Mouse (Mus musculus): Measurements from ENCODE around the gene Dgki. TPM values are rescaled to one million over a fixed set of nuclear protein-coding genes. Genes with fewer than 3 reads are reported as not detected.

Gene Dgki
- polyA plus RNA-seq, 2 experiments = 0.02 TPM; not detected in 1

- H3K4me2 ChIP-seq (ENCODE audit: low read depth) = no peak overlapping the region
- no peaks in the 10 kb centered on the region for H3K4me1 ChIP-seq (replicated peaks; ENCODE audit: control insufficient read depth in 2 of 2, insufficient read depth in 2 of 2, low read length in 1 of 2)
- DNase-seq (ENCODE audit: low read depth in 3 of 3, low spot score in 3 of 3) = no peak
- TF ChIP-seq EP300 (IDR thresholded peaks at IDR 0.05; ENCODE audit: low read depth) = no peak
- no peak for TF ChIP-seq CTCF (IDR thresholded peaks at IDR 0.05; ENCODE audit: low read depth)
- H3K9me3 ChIP-seq (ENCODE audit: control insufficient read depth, low read length) = no peaks in the 10 kb centered on the region
- no peak for ATAC-seq (ENCODE audit: insufficient read depth)
- no peak overlapping the region for H3K9ac ChIP-seq (replicated peaks)
- no peaks in the 10 kb centered on the region for H3K27me3 ChIP-seq (ENCODE audit: control insufficient read depth, insufficient read depth, low read length)
- no peak overlapping the region for H3K27ac ChIP-seq
- WGBS (ENCODE audit: insufficient replicate concordance) = 71% methylated on average over 7 of the region's 7 CpGs
- H3K4me3 ChIP-seq (ENCODE audit: insufficient read depth in 1 of 2, low read depth in 2 of 2, low read length in 2 of 2) = no peak overlapping the region
- H3K36me3 ChIP-seq (replicated peaks; ENCODE audit: control insufficient read depth, insufficient read depth, low read depth) = no peaks in the 10 kb centered on the region
Observed at GRCm38 (mm10) chr6:37057536-37057935, 242.4 kb downstream of the Dgki start.

- H3K4me1 ChIP-seq (replicated peaks; ENCODE audit: control insufficient read depth in 2 of 2, insufficient read depth in 2 of 2, low read length in 1 of 2) = no peaks in the 10 kb centered on the region
Observed at GRCm38 (mm10) chr6:37055634-37056033, 244.3 kb downstream of the Dgki start.

GRCm38 (mm10) chr6:37055128-37055527 lies 244.9 kb downstream of the Dgki start:
- Histone ChIP-seq H3K4me1 (replicated peaks; ENCODE audit: control insufficient read depth in 2 of 2, insufficient read depth in 2 of 2, low read length in 1 of 2) (no peaks in the 10 kb centered on the region), H3K27me3 (ENCODE audit: control insufficient read depth, insufficient read depth, low read length) (no peaks in the 10 kb centered on the region), H3K27ac (no peak overlapping the region), H3K4me3 (ENCODE audit: insufficient read depth in 1 of 2, low read depth in 2 of 2, low read length in 2 of 2) (no peak overlapping the region), H3K36me3 (replicated peaks; ENCODE audit: control insufficient read depth, insufficient read depth, low read depth) (no peaks in the 10 kb centered on the region), H3K4me2 (ENCODE audit: low read depth) (no peak overlapping the region), H3K9me3 (ENCODE audit: control insufficient read depth, low read length) (no peaks in the 10 kb centered on the region), H3K9ac (replicated peaks) (no peak overlapping the region)
- DNase-seq (ENCODE audit: low read depth in 3 of 3, low spot score in 3 of 3) (no peak), ATAC-seq (ENCODE audit: insufficient read depth) (no peak)
- TF ChIP-seq CTCF (IDR thresholded peaks at IDR 0.05; ENCODE audit: low read depth) = no peak
- TF ChIP-seq EP300 (IDR thresholded peaks at IDR 0.05; ENCODE audit: low read depth) = no peak
- WGBS (ENCODE audit: insufficient replicate concordance) = 69% methylated on average over 5 of the region's 5 CpGs

More at GRCm38 (mm10) chr6:37055634-37056033, 244.3 kb downstream of the Dgki start:
- Histone ChIP-seq H3K9me3 (ENCODE audit: control insufficient read depth, low read length) (no peaks in the 10 kb centered on the region), H3K4me3 (ENCODE audit: insufficient read depth in 1 of 2, low read depth in 2 of 2, low read length in 2 of 2) (no peak overlapping the region), H3K36me3 (replicated peaks; ENCODE audit: control insufficient read depth, insufficient read depth, low read depth) (no peaks in the 10 kb centered on the region), H3K27me3 (ENCODE audit: control insufficient read depth, insufficient read depth, low read length) (no peaks in the 10 kb centered on the region), H3K4me2 (ENCODE audit: low read depth) (no peak overlapping the region), H3K27ac (no peak overlapping the region), H3K9ac (replicated peaks) (no peak overlapping the region)
- no peak for DNase-seq (ENCODE audit: low read depth in 3 of 3, low spot score in 3 of 3)
- no peak for ATAC-seq (ENCODE audit: insufficient read depth)
- 68% methylated on average over 3 of the region's 3 CpGs for WGBS (ENCODE audit: insufficient replicate concordance)
- TF ChIP-seq CTCF (IDR thresholded peaks at IDR 0.05; ENCODE audit: low read depth) (no peak), EP300 (IDR thresholded peaks at IDR 0.05; ENCODE audit: low read depth) (no peak)

GRCm38 (mm10) chr6:37054435-37055020 lies 245.5 kb downstream of the Dgki start:
- ATAC-seq (ENCODE audit: insufficient read depth) = no peak
- no peak for DNase-seq (ENCODE audit: low read depth in 3 of 3, low spot score in 3 of 3)
- no peak overlapping the region for H3K27ac ChIP-seq
- H3K4me3 ChIP-seq (ENCODE audit: insufficient read depth in 1 of 2, low read depth in 2 of 2, low read length in 2 of 2) = no peak overlapping the region
- no peaks in the 10 kb centered on the region for H3K9me3 ChIP-seq (ENCODE audit: control insufficient read depth, low read length)
- WGBS (ENCODE audit: insufficient replicate concordance) = 35% methylated on average over 6 of the region's 6 CpGs
- H3K4me1 ChIP-seq (replicated peaks; ENCODE audit: control insufficient read depth in 2 of 2, insufficient read depth in 2 of 2, low read length in 1 of 2) = no peaks in the 10 kb centered on the region
- H3K27me3 ChIP-seq (ENCODE audit: control insufficient read depth, insufficient read depth, low read length) = no peaks in the 10 kb centered on the region
- H3K4me2 ChIP-seq (ENCODE audit: low read depth) = no peak overlapping the region
- no peaks in the 10 kb centered on the region for H3K36me3 ChIP-seq (replicated peaks; ENCODE audit: control insufficient read depth, insufficient read depth, low read depth)
- TF ChIP-seq CTCF (IDR thresholded peaks at IDR 0.05; ENCODE audit: low read depth) (peak; percentile 60; the same call in 1 of the 2 replicates), EP300 (IDR thresholded peaks at IDR 0.05; ENCODE audit: low read depth) (no peak)
- H3K9ac ChIP-seq (replicated peaks) = no peak overlapping the region

- Histone ChIP-seq H3K4me1 (replicated peaks; ENCODE audit: control insufficient read depth in 2 of 2, insufficient read depth in 2 of 2, low read length in 1 of 2) (no peaks in the 10 kb centered on the region), H3K9me3 (ENCODE audit: control insufficient read depth, low read length) (no peaks in the 10 kb centered on the region), H3K4me2 (ENCODE audit: low read depth) (no peak overlapping the region), H3K27ac (no peak overlapping the region), H3K36me3 (replicated peaks; ENCODE audit: control insufficient read depth, insufficient read depth, low read depth) (no peaks in the 10 kb centered on the region), H3K9ac (replicated peaks) (no peak overlapping the region), H3K27me3 (ENCODE audit: control insufficient read depth, insufficient read depth, low read length) (no peaks in the 10 kb centered on the region), H3K4me3 (ENCODE audit: insufficient read depth in 1 of 2, low read depth in 2 of 2, low read length in 2 of 2) (no peak overlapping the region)
- 42% methylated on average over 2 of the region's 2 CpGs for WGBS (ENCODE audit: insufficient replicate concordance)
- DNase-seq (ENCODE audit: low read depth in 3 of 3, low spot score in 3 of 3) = no peak
- ATAC-seq (ENCODE audit: insufficient read depth) = no peak
- TF ChIP-seq EP300 (IDR thresholded peaks at IDR 0.05; ENCODE audit: low read depth) (no peak), CTCF (IDR thresholded peaks at IDR 0.05; ENCODE audit: low read depth) (no peak)
Observed at GRCm38 (mm10) chr6:37053411-37053810, 246.6 kb downstream of the Dgki start.

All from liver, embryonic 14.5 days (tissue).